Mouse (Mus musculus): ENCODE data around the gene Ipo11. TPM values are rescaled to one million over a fixed set of nuclear protein-coding genes. Genes with fewer than 3 reads are reported as not detected.

The Ipo11 gene
- 10 to 100 TPM; 62.1 to 62.3 TPM for total RNA-seq (2021)
- long read RNA-seq, experiment 1, full-length matches to known transcripts: 8 of 41 reads
- long read RNA-seq, experiment 1, partial matches to known transcripts: 5 of 41 reads
- long read RNA-seq, experiment 1, other reads (novel, unspliced or antisense): 28 of 41 reads
- long read RNA-seq, experiment 2, full-length matches to known transcripts: 13 of 93 reads
- long read RNA-seq, experiment 2, partial matches to known transcripts: 17 of 93 reads
- long read RNA-seq, experiment 2, other reads (novel, unspliced or antisense): 63 of 93 reads

DNA sequence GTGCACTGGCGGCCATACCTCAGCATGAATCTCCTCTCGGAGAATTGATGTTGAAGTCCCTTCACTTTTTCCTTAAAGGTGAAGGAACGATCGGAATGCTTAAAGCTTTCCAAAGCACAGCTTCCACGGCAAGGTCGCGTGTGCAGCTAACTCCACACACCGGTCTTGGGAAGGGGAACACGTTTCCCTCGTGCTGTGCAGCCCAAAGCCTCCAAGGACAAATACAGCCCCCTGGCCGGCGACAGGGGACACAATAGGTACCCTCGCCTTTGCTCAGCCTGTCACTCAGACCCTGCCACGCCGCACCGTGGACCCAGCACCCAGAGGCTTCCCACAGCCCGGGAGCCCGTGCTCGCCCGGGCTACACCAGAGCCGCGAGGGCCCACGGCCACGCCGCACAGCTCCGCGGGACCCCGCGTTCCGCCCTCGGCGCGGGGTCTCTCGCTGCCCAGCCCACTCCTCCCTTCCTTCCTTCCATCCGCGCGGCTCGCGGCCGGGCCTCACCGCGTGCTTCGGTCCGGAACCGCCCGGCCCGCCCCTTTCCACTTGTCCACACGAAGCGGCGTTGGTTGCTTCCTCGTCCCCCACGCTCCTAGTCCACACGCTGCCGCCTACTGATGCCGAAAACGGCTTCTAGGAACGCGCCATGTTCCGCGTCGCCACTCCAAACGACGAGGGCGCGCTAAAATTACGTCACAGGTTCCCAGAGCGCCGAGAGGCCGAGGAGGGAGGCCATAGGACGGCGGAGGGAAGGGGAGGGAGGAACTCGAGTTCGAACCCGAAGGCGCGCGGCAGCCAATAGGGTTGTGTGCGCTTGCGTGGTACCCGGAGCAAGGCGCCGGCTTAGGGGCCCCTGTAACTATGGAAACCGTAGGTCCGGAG lies at the start of gene Ipo11:
Gene Ipo11, minus strand, starts transcription at position 703 of the 882 bp plus-strand sequence.
- peak; percentile 93 to 96 for DNase-seq (ENCODE audit: low spot score in 2 of 2)
- Histone ChIP-seq H3K27ac (peak within 1 kb of the TSS; percentile 89), H3K4me3 (peak within 1 kb of the TSS; percentile 92)
- no peak for TF ChIP-seq CTCF (conservative IDR thresholded peaks at IDR 0.05)

DNA sequence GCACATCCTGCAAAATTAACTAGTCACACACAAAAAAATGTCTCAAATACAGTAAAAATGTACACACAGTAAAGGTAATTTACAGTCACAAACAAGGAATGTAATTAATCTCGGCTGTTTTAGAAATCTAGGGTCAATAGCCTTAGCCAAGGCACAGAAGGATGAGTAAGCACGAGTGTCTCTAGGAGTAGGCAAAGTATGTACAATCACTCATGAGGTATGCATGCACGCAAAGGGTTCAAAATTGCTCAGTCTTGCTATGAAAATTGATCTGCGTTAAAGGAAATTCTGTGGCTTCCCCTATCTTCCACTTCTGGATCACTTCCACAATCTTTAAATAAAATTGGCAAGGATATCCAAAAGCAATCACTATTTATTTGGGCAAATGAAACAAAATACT lies 24.7 kb upstream of the Ipo11 start:
- no peak for TF ChIP-seq CTCF (conservative IDR thresholded peaks at IDR 0.05)
- Histone ChIP-seq H3K4me3 (no peak overlapping the region), H3K27ac (no peak overlapping the region)
- DNase-seq (ENCODE audit: low spot score in 2 of 2): no peak

DNA sequence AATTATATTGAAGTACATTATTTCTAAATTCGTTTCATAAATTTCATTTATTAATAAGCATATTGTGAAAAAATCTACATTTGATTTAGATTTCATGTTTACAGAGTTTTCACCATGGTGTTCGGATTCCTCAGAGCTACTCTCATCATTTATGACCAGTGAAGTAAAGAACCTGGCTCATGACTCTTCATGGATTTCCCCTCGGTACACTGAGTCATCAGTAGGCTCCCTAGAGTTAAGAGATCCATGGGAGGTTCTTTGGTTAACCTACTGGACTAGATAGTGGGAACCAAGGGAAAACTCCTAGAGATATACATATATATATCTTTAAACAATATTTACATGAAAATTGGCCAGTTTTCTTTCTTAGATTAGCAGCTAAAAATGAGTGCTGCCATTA lies 23.8 kb upstream of the Ipo11 start:
- no peak for TF ChIP-seq CTCF (conservative IDR thresholded peaks at IDR 0.05)
- Histone ChIP-seq H3K27ac (no peak overlapping the region), H3K4me3 (no peak overlapping the region)
- no peak for DNase-seq (ENCODE audit: low spot score in 2 of 2)

DNA sequence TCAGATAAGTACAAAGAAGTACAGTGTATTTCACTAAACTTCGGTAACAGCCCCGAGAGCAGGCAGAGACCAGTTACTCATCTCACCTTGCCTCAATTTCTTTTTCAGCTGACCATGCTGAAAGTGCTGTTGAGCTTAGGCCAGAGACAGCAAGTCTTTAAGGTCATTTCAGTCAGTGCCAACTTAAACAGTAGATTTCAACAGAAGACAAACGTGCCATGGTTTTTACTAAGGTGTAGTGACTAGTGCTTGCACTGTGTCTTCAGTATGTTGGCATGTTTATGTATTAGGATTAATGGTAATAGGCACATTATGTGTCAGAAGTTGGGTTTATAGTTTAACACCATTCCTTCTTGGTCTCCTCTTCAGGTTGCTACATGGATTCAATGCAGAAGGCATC lies 21.5 kb upstream of the Ipo11 start:
- H3K27ac ChIP-seq: no peak overlapping the region
- no peak for TF ChIP-seq CTCF (conservative IDR thresholded peaks at IDR 0.05)
- no peak for DNase-seq (ENCODE audit: low spot score in 2 of 2)
- no peak overlapping the region for H3K4me3 ChIP-seq

DNA sequence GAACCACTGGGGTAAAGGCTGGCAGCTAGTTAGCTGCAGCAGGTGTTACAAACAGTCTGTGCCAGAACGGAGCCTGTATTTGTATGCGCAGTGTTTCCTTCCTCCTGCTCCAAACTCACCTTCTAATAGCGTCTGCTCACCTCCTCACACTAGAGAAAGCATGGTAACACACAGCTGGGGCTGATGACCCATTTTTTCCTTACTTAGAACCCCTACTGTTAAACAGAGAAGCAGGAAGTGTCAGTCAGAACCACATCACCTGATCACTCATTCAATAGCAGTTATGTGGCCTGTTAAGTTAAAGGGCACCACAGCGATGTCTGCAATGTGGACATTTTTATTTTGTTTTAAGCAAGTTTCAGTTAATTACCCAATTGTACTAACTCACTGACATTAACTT lies 20.8 kb upstream of the Ipo11 start:
- Histone ChIP-seq H3K4me3 (no peak overlapping the region), H3K27ac (no peak overlapping the region)
- TF ChIP-seq CTCF (conservative IDR thresholded peaks at IDR 0.05): no peak
- no peak for DNase-seq (ENCODE audit: low spot score in 2 of 2)

DNA sequence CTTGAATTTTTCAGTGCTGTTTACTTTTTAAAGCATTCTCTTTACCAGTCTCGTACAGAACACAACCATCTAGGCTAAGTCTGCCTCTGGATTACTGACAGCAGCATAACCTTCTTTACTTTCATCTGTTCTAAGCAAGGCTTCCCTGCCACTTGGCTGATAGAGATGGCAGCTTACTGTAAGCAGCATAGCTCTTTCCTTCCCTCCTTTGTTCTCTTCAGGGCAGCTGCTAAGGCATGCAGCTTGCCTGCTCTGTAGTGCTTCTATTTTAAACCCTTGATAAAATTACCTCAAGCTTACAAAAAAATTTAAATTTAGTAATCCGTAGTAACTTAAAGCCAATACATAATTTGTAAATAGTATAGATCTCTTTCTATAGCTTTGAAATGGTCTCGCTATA lies 18.1 kb upstream of the Ipo11 start:
- no peak overlapping the region for H3K4me3 ChIP-seq
- DNase-seq (ENCODE audit: low spot score in 2 of 2): no peak
- no peak overlapping the region for H3K27ac ChIP-seq
- no peak for TF ChIP-seq CTCF (conservative IDR thresholded peaks at IDR 0.05)

DNA sequence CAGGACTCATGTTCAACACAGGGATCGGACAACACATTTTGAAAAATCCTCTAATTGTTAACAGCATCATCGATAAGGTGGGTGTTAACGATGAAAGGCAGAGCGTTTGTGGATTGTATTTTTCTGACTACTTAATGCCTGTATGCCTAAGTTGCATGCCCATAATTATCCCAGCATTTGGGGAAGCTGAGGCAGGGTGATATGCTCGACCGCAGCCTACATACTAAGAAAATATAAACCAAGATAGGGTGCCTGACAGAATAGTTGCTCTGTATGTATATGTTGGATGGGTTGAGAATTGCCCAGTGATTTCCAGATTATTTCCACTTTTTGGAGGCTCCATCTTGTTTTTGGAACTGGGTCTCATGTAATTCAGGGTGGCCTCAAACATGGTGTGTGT lies 10.8 kb upstream of the Ipo11 start:
- peak overlapping the region; percentile 82 for H3K27ac ChIP-seq
- no peak for DNase-seq (ENCODE audit: low spot score in 2 of 2)
- peak overlapping the region; percentile 99 for H3K4me3 ChIP-seq
- no peak for TF ChIP-seq CTCF (conservative IDR thresholded peaks at IDR 0.05)

DNA sequence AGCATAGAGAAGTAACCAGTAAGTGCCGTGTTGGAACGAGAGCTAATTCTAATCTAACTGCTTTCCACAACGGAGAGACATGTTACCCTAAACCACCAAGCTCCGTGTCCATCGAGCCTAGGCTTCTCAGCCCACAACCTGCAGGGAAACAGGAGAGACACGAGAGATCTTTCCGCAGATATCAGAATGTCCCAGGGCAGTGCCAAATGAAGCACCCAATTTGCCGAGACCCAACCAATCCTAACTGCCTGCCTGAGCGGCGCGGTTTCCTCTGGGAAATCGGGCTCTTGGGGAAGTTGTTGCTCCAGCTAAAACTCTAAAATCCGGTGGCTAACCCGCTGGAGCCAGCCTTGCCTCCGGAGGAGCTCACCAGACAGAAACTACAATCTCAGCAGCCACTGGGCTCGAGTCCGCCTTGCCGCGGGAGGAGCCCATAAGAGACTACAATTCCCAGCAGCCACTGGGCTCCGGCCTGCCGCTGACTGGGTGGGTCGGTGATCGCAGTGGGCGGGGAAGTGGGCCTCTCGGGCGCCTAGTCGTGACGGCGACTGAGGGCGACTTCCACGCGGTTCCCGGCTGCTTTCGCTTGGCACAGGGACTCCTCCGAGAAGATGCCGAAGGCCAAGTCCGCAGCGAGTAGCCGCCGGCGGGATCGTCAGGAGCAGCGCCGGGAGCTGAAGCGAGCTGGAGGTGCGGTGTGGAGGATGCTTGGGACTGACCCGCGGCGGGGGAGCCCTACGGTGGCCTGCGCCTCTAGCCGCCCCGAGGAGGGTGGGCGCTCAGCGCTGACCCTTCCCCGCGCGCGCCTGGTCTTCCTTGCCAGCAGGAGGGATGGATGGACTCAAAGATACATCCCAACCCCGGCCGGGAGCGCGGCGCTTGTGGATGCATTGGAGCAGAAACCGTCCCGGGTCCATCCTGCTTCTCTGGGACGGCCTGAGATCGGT lies 10.1 kb upstream of the Ipo11 start, which contains the start of gene Dimt1:
Gene Dimt1, plus strand, starts transcription at position 534 of the 947 bp plus-strand sequence.
- peak within 1 kb of the TSS; percentile 99 for H3K4me3 ChIP-seq
- peak within 1 kb of the TSS; percentile 89 for H3K27ac ChIP-seq
- peak; percentile 96 to 98 for DNase-seq (ENCODE audit: low spot score in 2 of 2)
- TF ChIP-seq CTCF (conservative IDR thresholded peaks at IDR 0.05): no peak

DNA sequence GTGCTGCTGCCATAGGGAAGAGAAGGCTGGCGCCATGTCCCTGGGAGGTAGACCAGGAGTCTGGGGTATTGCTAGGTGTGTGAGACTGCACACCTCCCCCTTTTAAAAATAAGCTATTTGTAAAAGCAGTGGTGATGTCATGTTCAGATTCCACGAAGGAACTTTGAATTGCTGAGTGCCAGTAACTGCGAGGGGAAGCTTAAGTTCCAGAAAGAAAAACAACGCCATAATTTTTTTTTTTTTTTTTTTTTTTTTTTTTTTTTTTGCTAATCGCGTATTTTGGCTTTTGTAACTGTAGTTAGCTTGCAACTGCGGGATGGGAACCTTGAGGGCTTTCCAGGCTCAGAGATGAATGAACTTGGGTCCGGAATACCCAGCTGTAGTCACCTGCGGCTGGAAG lies 8.8 kb upstream of the Ipo11 start:
- Histone ChIP-seq H3K4me3 (no peak overlapping the region), H3K27ac (no peak overlapping the region)
- no peak for TF ChIP-seq CTCF (conservative IDR thresholded peaks at IDR 0.05)
- DNase-seq (ENCODE audit: low spot score in 2 of 2): no peak

DNA sequence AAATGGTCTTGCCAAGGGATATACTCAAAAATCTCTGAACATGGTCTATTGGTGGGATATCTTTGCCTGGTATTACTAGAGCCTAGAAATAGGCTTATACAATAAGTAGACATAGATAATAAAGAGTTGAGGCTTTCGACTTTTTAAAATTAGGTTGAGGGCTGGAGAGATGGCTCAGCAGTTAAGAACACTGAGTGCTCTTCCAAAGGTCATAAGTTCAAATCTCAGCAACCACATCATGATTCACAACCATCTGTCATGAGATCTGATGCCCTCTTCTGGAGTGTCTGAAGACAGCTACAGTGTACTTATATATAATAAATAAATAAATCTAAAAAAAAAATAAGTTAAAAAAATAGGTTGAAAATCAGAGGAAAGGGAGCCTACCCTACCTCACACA lies 6.0 kb upstream of the Ipo11 start:
- H3K4me3 ChIP-seq: no peak overlapping the region
- DNase-seq (ENCODE audit: low spot score in 2 of 2): no peak
- TF ChIP-seq CTCF (conservative IDR thresholded peaks at IDR 0.05): no peak
- no peak overlapping the region for H3K27ac ChIP-seq

DNA sequence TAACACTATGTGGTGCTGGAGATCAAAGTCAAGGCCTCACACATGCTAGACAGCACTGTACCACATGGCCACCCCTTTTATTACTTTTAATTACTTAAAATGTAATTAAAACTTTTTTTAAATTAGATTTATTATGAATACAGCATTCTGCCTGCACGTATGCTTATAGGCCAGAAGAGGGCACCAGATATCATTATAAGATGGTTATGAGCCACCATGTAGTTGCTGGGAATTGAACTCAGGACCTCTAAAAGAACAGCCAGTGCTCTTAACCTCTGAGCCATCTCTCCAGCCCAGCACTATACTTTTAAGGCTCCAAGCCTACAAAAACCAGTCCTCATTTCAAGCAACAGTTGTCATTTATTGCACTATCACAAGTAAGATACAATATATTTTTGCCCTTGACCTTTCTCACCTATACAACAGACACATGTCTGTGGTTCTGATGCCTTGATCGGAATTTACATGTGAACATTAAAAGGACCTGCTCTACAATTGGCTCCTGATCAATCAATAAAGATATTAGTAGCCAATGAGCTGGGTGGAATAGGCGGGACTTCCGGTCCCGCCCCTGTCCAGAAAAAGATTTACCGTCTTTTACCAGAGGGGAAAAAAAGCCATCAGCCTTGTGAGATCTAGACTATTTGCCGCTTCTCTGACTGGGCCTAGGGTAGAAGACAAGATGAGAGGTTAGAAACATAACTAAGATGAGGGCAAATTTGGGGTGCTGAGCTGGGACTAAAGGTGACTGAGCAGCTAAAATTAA lies 4.6 kb upstream of the Ipo11 start:
- Histone ChIP-seq H3K27ac (no peak overlapping the region), H3K4me3 (no peak overlapping the region)
- TF ChIP-seq CTCF (conservative IDR thresholded peaks at IDR 0.05): peak; percentile 57
- no peak for DNase-seq (ENCODE audit: low spot score in 2 of 2)

DNA sequence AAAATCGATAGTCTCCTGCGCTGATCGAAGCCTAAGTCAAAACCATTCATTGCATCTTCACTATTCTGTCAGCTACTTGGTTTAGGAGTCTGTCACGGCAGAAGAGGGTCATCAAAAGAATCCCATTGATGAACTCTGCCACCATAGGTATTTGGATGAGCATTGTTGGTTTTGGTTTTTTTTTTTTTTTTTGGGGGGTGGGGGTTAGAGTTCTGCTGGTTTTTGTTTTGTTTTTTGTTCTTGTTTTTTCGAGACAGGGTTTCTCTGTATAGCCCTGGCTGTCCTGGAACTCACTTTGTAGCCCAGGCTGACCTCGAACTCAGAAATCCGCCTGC lies 347 bp upstream of the Ipo11 start:
- TF ChIP-seq CTCF (conservative IDR thresholded peaks at IDR 0.05): no peak
- Histone ChIP-seq H3K27ac (peak overlapping the region; percentile 79), H3K4me3 (peak overlapping the region; percentile 92)
- no peak for DNase-seq (ENCODE audit: low spot score in 2 of 2)
